Mouse (Mus musculus): ENCODE data around the gene Prr5. TPM values are rescaled to one million over a fixed set of nuclear protein-coding genes. Genes with fewer than 3 reads are reported as not detected.

Prr5 gene
- 29.0 and 34.8 TPM in 2 replicates for polyA plus RNA-seq (2014; fragmentation: Nextera tagmentation; extraction: Ambion mirVana)

GRCm38 (mm10) chr15:84668938-84669747 is at the start of gene Prr5:
TSS of gene Prr5 (plus strand) at chr15:84669620.
- Histone ChIP-seq H3K9ac (replicated peaks; ENCODE audit: low read depth, low read length) (no peak within 1 kb of the TSS), H3K4me1 (ENCODE audit: control insufficient read depth, insufficient read depth, low read length) (0 out of 2 replicates have a peak, but pooled peaks cover 9% of the 10 kb centered on the region), H3K9me3 (ENCODE audit: control insufficient read depth, low read depth, low read length) (no peaks in the 10 kb centered on the region), H3K4me2 (replicated peaks; ENCODE audit: low read depth, low read length) (no peak within 1 kb of the TSS), H3K27me3 (ENCODE audit: control insufficient read depth, insufficient read depth, low read length) (no peaks in the 10 kb centered on the region), H3K36me3 (ENCODE audit: control insufficient read depth, insufficient read depth, low read length) (no peaks in the 10 kb centered on the region), H3K27ac (ENCODE audit: low read length) (no peak within 1 kb of the TSS), H3K4me3 (ENCODE audit: low read depth, low read length) (no peak within 1 kb of the TSS)
- ATAC-seq (ENCODE audit: insufficient number of reproducible peaks, insufficient read depth, low FRiP score, low read depth) = no peak
- 53% methylated on average over 14 of the region's 14 CpGs for WGBS

DNA sequence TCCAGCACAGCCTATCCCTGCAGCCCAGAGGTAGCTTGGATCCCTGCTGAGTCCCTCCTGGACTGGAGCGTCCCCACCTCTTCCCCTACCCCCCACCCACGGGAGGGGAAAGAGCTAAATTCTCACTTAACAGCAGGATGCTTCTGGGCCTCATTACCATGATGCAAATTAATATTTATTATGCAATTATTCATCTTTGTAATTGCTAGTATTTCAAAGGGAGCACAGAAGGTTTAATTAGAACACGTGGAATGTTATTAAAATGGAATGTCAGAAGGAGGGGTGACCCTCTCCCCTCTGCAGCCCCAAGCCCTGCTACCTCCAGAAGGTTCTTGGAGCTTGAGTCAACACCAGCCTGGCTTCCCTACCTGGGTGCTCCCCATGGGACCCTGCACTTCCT is 49.4 kb upstream of the Prr5 start:
- Histone ChIP-seq H3K4me2 (replicated peaks; ENCODE audit: low read depth, low read length) (no peak overlapping the region), H3K4me3 (ENCODE audit: low read depth, low read length) (no peak overlapping the region), H3K4me1 (ENCODE audit: control insufficient read depth, insufficient read depth, low read length) (no peaks in the 10 kb centered on the region), H3K27ac (ENCODE audit: low read length) (no peak overlapping the region), H3K27me3 (ENCODE audit: control insufficient read depth, insufficient read depth, low read length) (no peaks in the 10 kb centered on the region), H3K36me3 (ENCODE audit: control insufficient read depth, insufficient read depth, low read length) (no peaks in the 10 kb centered on the region), H3K9ac (replicated peaks; ENCODE audit: low read depth, low read length) (no peak overlapping the region), H3K9me3 (ENCODE audit: control insufficient read depth, low read depth, low read length) (no peaks in the 10 kb centered on the region; the same call in 1 of the 2 replicates)
- no peak for ATAC-seq (ENCODE audit: insufficient number of reproducible peaks, insufficient read depth, low FRiP score, low read depth)
- WGBS = 63% methylated on average over 3 of the region's 3 CpGs

DNA sequence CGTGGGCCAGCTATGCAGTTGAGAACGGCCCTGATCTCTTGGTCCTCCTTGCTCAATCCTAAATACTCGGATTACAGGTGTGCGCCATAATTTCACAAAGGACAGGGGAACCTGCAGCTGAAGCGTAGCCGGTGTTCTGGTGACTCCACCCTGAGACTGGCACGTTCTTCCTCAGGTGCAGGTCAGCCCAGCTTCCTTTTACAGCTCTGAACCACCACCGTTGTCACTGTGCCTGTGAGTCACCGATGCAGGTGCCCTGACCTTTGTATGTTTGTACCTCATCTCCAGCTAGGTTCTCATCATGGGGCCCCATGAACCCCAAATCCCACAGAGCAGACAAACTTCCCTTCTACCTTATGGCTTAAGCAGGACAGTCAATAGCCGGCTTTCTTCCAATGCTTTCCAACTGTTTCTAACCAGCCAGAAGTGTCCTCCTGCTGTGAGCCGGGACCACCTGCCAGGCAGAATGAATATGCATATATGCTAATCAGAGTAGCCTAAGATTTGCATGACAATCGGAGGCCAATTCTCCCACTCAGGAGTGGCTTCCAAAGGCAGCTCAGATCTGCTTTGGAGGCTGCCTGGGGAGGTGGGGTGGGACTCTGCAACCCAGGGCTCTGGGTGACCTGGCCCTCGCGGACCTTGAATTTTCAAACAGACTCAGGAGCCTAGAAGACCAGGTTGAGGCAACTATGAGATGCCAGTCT is 47.5 kb upstream of the Prr5 start:
- no peak overlapping the region for H3K4me2 ChIP-seq (replicated peaks; ENCODE audit: low read depth, low read length)
- no peaks in the 10 kb centered on the region for H3K4me1 ChIP-seq (ENCODE audit: control insufficient read depth, insufficient read depth, low read length)
- no peak overlapping the region for H3K9ac ChIP-seq (replicated peaks; ENCODE audit: low read depth, low read length)
- H3K36me3 ChIP-seq (ENCODE audit: control insufficient read depth, insufficient read depth, low read length) = no peaks in the 10 kb centered on the region
- 37% methylated on average over 14 of the region's 14 CpGs for WGBS
- no peaks in the 10 kb centered on the region; the same call in 1 of the 2 replicates for H3K9me3 ChIP-seq (ENCODE audit: control insufficient read depth, low read depth, low read length)
- H3K4me3 ChIP-seq (ENCODE audit: low read depth, low read length) = no peak overlapping the region
- ATAC-seq (ENCODE audit: insufficient number of reproducible peaks, insufficient read depth, low FRiP score, low read depth) = no peak
- no peaks in the 10 kb centered on the region for H3K27me3 ChIP-seq (ENCODE audit: control insufficient read depth, insufficient read depth, low read length)
- H3K27ac ChIP-seq (ENCODE audit: low read length) = no peak overlapping the region

- no peaks in the 10 kb centered on the region; the same call in 1 of the 2 replicates for H3K9me3 ChIP-seq (ENCODE audit: control insufficient read depth, low read depth, low read length)
- H3K27me3 ChIP-seq (ENCODE audit: control insufficient read depth, insufficient read depth, low read length) = no peaks in the 10 kb centered on the region
- WGBS = 62% methylated on average over 9 of the region's 9 CpGs
- no peak for ATAC-seq (ENCODE audit: insufficient number of reproducible peaks, insufficient read depth, low FRiP score, low read depth)
- no peak overlapping the region for H3K27ac ChIP-seq (ENCODE audit: low read length)
- no peak overlapping the region for H3K4me3 ChIP-seq (ENCODE audit: low read depth, low read length)
- no peak overlapping the region for H3K4me2 ChIP-seq (replicated peaks; ENCODE audit: low read depth, low read length)
- no peaks in the 10 kb centered on the region for H3K36me3 ChIP-seq (ENCODE audit: control insufficient read depth, insufficient read depth, low read length)
- H3K9ac ChIP-seq (replicated peaks; ENCODE audit: low read depth, low read length) = no peak overlapping the region
- no peaks in the 10 kb centered on the region for H3K4me1 ChIP-seq (ENCODE audit: control insufficient read depth, insufficient read depth, low read length)
Measured at GRCm38 (mm10) chr15:84624870-84625269, 44.5 kb upstream of the Prr5 start.

GRCm38 (mm10) chr15:84625712-84626414 is 43.6 kb upstream of the Prr5 start:
- Histone ChIP-seq H3K27ac (ENCODE audit: low read length) (no peak overlapping the region), H3K9me3 (ENCODE audit: control insufficient read depth, low read depth, low read length) (no peaks in the 10 kb centered on the region), H3K36me3 (ENCODE audit: control insufficient read depth, insufficient read depth, low read length) (no peaks in the 10 kb centered on the region), H3K9ac (replicated peaks; ENCODE audit: low read depth, low read length) (no peak overlapping the region), H3K4me1 (ENCODE audit: control insufficient read depth, insufficient read depth, low read length) (no peaks in the 10 kb centered on the region), H3K27me3 (ENCODE audit: control insufficient read depth, insufficient read depth, low read length) (no peaks in the 10 kb centered on the region), H3K4me3 (ENCODE audit: low read depth, low read length) (no peak overlapping the region), H3K4me2 (replicated peaks; ENCODE audit: low read depth, low read length) (no peak overlapping the region)
- 51% methylated on average over 6 of the region's 6 CpGs for WGBS
- ATAC-seq (ENCODE audit: insufficient number of reproducible peaks, insufficient read depth, low FRiP score, low read depth) = peak; percentile 61; the same call in 1 of the 2 replicates

GRCm38 (mm10) chr15:84627308-84627707 is 42.1 kb upstream of the Prr5 start:
- WGBS = 70% methylated on average over 5 of the region's 5 CpGs
- H3K9me3 ChIP-seq (ENCODE audit: control insufficient read depth, low read depth, low read length) = no peaks in the 10 kb centered on the region
- no peak overlapping the region for H3K9ac ChIP-seq (replicated peaks; ENCODE audit: low read depth, low read length)
- no peak overlapping the region for H3K27ac ChIP-seq (ENCODE audit: low read length)
- H3K36me3 ChIP-seq (ENCODE audit: control insufficient read depth, insufficient read depth, low read length) = no peaks in the 10 kb centered on the region
- no peaks in the 10 kb centered on the region for H3K27me3 ChIP-seq (ENCODE audit: control insufficient read depth, insufficient read depth, low read length)
- H3K4me1 ChIP-seq (ENCODE audit: control insufficient read depth, insufficient read depth, low read length) = no peaks in the 10 kb centered on the region
- H3K4me3 ChIP-seq (ENCODE audit: low read depth, low read length) = no peak overlapping the region
- no peak for ATAC-seq (ENCODE audit: insufficient number of reproducible peaks, insufficient read depth, low FRiP score, low read depth)
- H3K4me2 ChIP-seq (replicated peaks; ENCODE audit: low read depth, low read length) = no peak overlapping the region

DNA sequence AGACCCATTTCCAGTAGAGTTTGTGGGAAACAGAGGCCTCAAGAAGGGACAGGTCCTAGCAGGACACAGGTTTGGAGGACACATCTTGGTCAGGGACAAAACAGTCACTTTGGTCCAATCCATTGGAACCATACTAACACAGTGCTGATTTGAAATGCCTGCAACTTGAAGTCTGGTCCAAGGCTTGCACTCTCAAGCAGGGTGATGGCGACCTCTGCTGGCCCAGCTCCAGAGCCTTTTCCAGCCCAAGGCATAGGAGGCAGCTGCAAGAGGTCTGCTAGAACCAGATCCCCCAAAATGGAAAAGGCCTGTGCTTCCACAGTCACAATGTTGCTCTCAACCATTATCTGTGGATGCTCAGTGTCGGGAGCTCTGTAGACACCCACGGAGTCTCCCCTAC is 39.7 kb upstream of the Prr5 start:
- Histone ChIP-seq H3K9ac (replicated peaks; ENCODE audit: low read depth, low read length) (no peak overlapping the region), H3K4me1 (ENCODE audit: control insufficient read depth, insufficient read depth, low read length) (no peaks in the 10 kb centered on the region), H3K27ac (ENCODE audit: low read length) (no peak overlapping the region), H3K4me2 (replicated peaks; ENCODE audit: low read depth, low read length) (no peak overlapping the region), H3K4me3 (ENCODE audit: low read depth, low read length) (no peak overlapping the region), H3K27me3 (ENCODE audit: control insufficient read depth, insufficient read depth, low read length) (no peaks in the 10 kb centered on the region), H3K9me3 (ENCODE audit: control insufficient read depth, low read depth, low read length) (no peaks in the 10 kb centered on the region), H3K36me3 (ENCODE audit: control insufficient read depth, insufficient read depth, low read length) (no peaks in the 10 kb centered on the region)
- ATAC-seq (ENCODE audit: insufficient number of reproducible peaks, insufficient read depth, low FRiP score, low read depth) = no peak
- 4% methylated on average over 3 of the region's 3 CpGs for WGBS

- peak; percentile 61; the same call in 1 of the 2 replicates for ATAC-seq (ENCODE audit: insufficient number of reproducible peaks, insufficient read depth, low FRiP score, low read depth)
- Histone ChIP-seq H3K36me3 (ENCODE audit: control insufficient read depth, insufficient read depth, low read length) (no peaks in the 10 kb centered on the region), H3K9me3 (ENCODE audit: control insufficient read depth, low read depth, low read length) (no peaks in the 10 kb centered on the region), H3K4me3 (ENCODE audit: low read depth, low read length) (no peak overlapping the region), H3K4me2 (replicated peaks; ENCODE audit: low read depth, low read length) (no peak overlapping the region), H3K9ac (replicated peaks; ENCODE audit: low read depth, low read length) (no peak overlapping the region), H3K27me3 (ENCODE audit: control insufficient read depth, insufficient read depth, low read length) (no peaks in the 10 kb centered on the region), H3K27ac (ENCODE audit: low read length) (no peak overlapping the region), H3K4me1 (ENCODE audit: control insufficient read depth, insufficient read depth, low read length) (no peaks in the 10 kb centered on the region)
- under 1% methylated on average over 7 of the region's 7 CpGs for WGBS
Measured at GRCm38 (mm10) chr15:84631560-84631959, 37.9 kb upstream of the Prr5 start.

All from stomach, embryonic 14.5 days (tissue).